Mouse (Mus musculus) adrenal gland, adult 18-20 months (tissue): ENCODE measurements around the gene Aqp11. TPM values are rescaled to one million over a fixed set of nuclear protein-coding genes. Genes with fewer than 3 reads are reported as not detected.

Experiments used
- DNase-seq, 2 experiments: peaks; one replicate each; pipeline ENCODE4 v3.0.0; 2021 to 2022; ENCODE audit warnings: low spot score in 2 of 2
- long read RNA-seq, 2 experiments: library from polyadenylated mRNA; stranded (forward); transcript quantifications; one replicate each; pipeline ENCODE4 v2.0.0; 2021
- total RNA-seq, 2 experiments: library from RNA; stranded (reverse); gene quantifications; 1 replicate in 1 of 2; 2 replicates in 1 of 2; pipeline ENCODE4 v1.2.3; 2021

The Aqp11 gene
- 1 to 10 TPM; 2.8 to 3.8 TPM for total RNA-seq
- long read RNA-seq, experiment 1, partial matches to known transcripts: 0 of 2 reads
- long read RNA-seq, experiment 1, other reads (novel, unspliced or antisense): 0 of 2 reads
- long read RNA-seq, experiment 2, partial matches to known transcripts: 0 of 1 reads
- long read RNA-seq, experiment 2, other reads (novel, unspliced or antisense): 0 of 1 reads

DNA sequence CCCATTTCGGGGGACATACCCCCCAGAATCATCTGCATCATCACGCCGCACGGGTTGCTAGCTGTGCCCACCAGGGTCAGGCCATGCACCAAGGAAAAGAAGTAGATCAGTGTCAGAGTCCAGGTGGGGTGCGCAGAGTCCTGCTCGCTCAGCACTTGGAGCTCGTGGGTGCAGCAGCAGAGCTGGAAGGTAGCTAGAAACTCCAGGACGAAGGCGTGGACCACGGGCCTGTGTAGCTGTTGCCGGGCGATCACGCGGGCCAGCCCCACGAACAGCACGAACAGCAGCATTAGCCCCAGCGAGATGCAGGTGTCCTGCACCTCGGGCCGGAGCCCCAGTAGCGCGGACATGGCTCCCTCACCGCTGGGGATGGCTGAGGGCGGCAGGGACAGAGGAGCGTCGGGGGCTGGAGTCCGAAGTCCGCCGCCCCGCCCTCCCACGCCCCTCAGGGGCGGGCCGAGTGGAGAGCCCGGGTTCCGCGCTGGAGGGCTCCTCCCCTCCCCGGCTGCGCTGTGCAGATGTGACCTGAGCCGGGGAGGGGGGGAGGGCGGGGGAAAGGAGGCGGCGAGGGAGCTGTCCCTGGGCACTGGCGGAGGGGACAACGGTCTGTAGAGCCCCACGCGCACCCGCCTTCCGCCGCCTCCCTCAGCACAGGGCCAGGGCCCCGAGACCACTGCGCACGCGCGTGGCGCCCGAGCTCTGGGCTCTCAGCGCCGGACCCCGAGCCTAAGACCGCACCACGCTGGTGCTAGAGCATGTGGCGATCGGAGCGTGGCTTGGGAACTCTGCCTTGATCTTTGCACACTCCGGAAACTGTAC lies at the start of gene Aqp11:
TSS of gene Aqp11 (minus strand) at position 652 of the 819 bp plus-strand sequence.
- DNase-seq: peak; percentile 86 to 88

DNA sequence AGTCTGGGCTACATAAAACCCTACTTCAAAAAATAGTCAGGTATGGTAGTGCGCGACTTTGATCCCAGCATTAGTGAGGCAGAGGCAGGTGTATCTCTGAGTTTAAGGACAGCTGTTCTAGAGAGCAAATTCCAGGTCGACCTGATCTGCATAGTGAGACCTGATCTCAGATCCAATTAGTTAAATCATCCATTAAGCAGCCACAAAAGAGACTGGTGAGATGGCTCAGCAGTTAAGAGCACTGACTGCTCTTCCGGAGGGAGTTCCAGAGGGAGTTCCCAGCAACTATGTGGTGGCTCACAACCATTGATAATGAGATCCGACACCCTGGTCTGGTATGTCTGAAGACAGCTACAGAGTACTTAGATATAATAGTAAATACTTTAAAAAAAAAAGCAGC lies 45.4 kb upstream of the Aqp11 start:
- DNase-seq: no peak

DNA sequence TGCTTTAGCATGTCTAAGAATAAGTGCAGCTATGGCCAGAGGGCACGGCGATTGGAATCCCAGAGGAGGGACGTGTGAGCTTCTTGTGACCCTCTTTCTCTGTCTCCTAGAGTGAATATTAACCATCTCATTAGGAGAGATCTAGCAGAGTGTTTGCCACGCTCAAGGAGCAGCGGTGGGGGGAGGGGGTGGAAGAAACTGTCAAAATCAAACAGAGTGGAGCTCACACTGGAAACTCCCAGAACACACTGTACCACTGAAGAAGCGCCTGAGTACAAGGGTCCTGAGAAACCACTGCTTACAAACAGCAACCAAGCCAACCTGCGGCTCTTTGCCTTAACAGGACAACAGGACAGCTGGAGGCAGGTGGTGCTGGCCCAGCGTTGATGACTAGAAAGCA lies 43.4 kb upstream of the Aqp11 start:
- DNase-seq: no peak

DNA sequence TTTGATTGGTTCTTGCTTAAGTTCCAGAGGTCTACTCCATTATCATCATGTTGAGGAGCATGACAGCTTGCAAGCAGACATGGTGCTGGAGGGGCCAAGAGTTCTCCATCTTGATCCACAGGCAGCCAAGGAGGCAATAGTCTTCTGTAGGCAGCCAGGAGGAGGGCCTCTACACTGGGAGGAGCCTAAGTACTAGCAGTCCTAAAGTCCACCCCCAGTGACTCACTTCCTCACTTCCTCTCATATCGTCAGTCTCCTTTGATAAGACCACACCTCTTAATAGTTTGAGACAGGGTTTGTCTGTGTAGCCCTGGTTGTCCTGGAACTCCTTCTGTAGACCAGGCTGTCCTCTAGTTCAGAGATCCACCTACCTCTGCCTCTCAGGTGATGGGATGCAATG lies 42.7 kb upstream of the Aqp11 start:
- no peak for DNase-seq

DNA sequence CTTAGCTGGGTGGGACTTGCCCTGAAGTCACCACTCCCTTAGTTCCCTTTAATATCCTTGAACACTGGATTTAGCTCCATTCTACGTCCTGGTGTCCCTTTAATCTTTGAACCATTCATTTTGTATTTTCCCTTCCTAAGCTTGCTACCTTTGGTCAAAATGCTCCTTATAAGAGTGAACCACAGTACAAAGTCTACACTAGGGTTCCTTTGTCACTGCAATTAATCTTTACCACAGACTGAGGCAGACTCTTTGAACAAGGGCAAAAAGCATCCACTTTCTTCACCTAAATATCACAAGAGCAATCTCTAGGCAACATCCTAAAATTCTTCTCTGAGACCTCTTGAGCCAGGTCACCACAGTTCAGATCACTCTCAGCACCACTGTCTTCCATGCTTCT lies 42.1 kb upstream of the Aqp11 start:
- DNase-seq: no peak

DNA sequence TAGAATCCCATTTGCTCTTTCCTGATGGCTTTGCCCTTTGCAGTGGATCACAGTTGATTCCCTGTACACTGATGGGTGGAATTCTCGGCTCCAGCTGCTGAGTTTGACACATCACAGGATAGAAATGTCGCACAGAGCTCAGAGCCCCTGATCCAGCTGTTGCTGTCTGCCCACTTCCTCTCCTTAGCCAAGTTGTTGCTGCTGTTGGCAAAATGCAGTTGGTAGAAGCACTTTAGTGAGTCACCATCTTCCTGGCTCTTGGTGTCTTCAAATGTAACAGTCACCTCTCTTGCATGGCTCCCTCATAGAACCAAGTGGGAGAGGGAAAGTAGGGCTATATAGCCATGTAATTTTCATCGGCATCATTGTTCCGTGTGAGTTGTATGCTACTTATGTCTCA lies 39.1 kb upstream of the Aqp11 start:
- DNase-seq: no peak

DNA sequence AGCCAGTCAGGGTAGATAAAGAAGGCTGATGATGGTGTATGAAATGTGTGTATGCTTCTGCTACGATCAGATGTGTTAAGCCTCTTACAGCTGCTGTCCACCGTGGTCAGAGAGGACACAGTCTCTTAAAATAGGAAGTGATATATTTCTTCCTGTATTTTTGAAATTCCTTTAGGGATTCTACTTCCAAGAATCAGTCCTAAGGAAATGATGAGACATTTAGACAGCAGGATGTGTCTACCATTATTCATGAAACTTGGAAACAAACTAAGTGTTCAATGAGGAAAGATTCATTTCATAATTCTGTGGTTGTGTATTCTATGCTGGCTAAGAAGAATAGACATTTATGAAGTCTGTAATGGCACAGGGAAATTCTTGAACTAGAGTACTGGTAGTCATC lies 37.8 kb upstream of the Aqp11 start:
- DNase-seq: no peak

DNA sequence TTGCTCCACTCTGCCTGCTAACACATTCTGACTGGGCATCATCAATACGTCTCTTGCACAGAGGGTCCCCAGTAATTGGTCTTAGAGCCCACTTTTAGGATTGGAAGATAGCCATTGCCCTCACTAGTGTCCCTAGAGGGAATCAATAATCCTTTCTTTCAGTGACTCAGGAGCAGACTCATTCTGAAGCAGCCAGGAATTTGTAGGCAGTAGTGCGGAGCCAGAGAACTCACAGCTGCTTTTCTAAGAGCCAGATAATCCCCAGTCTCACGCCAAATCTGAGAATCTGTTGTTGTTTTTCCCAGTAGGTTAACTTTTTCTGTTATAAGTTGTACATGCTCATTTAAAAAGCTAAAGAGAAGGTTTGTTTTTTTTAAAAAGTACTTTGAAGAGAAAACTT lies 37.3 kb upstream of the Aqp11 start:
- no peak for DNase-seq

DNA sequence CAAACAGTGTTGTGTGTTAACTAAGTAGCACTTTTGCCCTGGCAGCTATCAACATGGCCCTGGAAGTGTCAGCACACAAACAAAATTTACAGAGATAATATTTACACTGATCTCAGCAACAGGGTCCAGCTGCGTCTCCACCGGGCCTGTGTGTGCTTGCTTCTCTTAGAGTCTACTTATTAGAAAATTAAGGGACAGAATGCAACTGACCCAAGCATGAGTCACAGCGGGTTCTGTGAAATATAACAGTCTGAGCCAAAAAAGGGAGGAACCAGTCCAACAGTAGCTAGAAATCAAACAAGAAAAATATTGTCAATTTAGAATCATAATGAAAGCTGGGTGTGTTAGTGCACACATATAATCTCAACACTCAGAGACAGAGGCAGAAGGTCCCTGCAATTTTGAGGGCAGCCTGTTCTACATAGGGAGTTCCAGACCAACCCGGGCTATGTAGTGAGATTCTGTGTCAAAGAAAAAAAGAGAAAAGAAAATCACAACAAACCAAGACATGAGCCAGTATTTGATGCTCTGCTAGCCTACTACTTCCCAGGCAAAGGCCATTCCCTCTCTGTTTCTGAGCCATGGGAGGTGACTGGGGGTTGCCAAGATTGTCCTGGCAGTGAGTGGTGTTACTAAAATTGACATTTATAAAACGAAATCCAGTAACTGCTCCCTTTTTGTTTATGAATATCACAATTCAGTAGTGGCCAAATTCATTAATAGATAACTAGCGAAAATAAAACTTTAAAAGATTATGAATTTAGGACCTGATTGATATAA lies 32.9 kb upstream of the Aqp11 start:
- DNase-seq: no peak

DNA sequence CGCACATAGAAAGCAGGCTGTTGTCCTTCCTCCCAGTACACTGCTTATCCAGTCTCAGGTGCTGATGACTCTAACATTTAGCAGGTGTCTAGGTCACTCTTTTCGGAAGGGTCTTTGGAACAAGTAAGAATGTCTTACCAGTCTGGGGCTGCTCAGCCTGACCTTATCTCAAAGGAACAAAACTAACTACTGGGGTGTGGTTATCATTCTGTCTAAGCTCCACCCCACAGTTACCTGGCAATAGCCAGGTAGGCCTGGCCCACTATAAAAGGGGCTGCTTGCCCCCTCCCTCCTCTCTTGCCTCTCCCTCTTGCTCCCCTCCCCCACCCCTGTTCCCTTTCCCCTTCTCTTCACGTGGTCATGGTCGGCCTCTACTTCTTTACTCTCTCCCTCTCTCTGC lies 30.9 kb upstream of the Aqp11 start:
- no peak for DNase-seq

DNA sequence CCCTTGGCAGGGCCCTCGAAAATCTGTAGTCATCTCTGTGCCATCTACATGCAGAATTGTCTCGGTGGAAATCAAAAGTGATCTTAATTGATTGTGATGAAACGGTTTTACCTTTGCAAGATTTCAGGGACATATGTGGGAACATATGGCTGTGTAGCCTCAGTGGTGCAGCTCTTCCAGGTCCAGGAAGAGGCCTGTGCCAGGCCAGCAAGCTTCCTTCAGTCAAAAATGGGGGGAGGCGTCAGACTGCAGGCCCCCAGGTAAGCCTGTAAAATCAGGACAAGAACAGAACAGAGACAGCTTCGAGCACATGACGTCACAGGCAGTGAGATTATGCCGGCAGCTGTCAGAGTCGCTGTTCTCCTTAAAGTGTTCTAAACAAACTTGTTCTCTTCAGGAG lies 29.8 kb upstream of the Aqp11 start:
- no peak for DNase-seq

DNA sequence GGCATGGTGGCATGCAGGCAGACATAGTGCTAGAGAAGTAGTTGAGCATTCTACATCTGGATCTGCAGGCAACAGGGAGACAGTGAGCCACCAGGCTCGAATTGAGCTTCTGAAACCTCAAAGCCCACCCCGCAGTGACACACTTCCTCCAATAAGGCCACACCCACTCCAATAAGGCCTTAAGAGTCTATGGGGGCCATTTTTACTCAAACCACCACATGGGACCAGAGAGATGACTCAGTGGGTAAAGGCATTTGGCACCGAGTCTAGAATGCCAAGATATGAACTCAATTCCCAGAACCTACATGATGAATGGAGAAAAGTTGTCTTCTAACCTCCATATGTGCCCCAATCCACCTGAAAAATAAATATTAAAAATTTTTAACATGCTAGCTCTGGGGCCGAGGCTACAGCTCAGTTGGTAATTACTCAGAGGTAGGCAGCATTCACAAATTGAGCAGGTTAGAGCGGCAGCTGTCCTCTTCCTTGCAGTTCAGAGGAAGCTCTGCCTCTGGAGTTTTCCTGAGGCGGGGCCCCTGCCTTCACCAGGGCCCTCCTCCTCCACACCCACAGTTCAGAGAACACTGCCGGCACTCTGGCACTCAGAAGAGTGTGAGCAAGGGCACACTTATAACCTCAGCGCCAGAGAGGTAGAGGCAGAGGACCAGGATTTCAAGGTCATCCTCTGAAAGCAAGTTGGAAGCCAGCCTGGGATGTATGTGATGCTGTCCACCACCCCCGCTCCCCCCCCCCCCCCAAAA lies 28.5 kb upstream of the Aqp11 start:
- DNase-seq: no peak

DNA sequence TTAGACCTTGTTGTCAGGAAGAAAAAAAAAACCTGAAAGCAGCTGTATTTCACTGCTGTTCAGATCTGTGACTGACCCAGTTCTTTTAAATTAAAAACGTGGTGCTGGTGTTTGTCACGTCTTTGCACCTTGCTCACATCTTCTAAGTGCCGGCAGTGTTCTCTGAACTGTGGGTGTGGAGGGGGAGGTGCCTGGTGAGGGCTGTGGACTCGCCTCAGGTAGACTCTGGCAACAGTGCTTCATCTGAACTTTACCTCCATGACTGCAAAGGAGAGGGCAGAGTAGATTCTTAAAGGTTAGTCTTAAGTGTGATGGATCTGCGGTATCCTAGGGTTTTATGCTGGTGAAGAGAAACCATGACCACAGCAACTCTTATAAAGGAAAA lies 27.9 kb upstream of the Aqp11 start:
- DNase-seq: no peak

DNA sequence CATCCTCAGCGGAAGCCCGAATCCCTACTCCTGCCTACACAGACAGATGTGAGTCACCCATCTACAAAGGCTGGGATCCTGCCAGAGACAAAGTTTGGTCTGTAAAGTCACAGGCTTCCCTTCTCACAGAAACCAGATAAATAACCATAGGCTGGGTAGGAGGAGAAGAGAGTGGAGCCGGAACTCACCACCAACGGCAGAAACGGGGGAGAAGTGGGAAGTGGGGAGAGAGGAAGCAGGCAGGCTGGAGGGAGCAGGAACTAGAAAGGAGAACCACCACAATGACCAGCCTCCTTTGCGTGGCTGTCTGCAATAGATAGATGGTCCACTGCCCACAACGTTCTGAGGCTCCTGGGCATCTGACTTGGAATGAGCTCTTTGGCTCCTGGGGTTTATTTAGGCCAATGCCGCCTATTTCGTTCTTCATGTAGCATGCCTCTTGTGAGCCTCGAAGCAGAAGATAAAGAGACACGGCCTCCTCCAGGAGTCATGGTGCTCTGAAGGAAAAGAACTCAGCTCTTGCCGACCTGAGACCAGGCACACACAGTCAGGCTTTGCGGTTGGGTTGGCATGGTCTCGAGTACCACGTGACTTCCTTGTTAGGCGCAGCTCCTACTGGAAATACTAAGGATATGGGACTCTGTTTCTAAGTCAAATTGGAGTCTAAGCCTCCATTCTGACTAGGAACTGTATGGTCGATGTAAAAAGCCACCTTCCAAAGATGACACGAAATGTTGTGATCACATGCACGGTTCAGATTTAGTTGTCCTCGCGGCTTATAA lies 27.3 kb upstream of the Aqp11 start:
- DNase-seq: peak; percentile 29 to 39

DNA sequence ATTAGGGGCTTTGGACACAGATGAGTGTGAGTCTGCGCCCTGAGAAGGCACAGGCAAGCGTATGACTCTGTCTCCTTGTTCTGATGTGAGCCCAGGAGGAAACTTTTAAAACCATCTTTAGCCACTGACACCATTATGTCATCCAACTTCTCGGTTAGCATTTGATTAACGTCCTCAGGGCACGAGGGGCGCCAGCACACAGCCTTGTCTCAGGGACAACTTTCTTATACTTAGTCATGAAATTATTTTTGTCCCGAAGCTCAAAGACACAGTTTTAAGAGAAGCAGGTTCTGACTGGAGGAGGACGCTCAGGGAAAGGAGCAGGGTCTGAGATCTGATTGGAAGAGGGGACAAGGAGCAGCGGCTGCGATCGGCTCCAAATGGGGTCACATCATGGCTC lies 26.5 kb upstream of the Aqp11 start:
- DNase-seq: peak in 1 of 2 experiments; percentile 29

DNA sequence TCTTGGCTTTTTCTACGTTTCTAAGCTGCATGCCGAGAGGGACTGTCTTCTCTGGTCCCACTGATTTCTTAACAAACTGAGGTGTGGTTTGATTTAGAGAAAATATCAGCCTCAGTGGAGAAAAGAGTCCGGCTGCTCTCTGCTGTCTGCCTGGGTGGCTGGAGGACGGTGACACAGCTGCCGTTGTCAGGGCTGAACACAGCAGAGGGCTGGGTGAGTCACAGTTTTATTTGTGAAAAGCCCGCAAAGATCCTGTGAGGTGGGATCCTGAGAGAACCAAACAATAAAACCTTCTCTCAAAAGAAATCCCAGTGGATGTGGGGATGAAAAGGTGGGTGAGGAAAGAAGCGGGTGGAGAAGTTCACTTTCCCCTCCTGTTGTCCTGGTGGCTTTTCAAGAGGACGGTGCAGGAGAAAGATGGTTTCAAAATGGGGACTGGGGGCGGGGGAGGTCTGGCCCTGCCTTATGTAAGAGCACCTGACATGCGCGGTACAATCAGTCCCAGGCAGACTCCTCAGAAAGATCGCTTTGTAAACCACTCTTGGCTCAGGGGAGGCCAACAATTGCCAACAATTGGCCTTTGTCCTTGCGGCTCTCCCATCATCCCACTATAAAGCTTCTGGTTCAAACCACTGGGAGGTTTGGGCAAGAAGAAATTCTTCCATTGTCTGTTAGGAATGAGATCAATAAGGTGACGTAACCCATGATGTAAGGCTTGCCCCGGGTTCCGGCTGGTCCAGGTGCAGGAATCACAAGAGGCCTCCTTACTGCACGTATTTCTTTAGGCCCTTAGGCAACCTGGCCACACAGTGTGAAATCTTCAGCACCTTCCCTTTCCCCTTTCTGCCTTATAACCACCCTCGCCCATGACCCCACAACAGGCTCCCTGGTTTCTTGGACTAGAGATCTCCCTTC lies 19.1 kb upstream of the Aqp11 start:
- DNase-seq: no peak

DNA sequence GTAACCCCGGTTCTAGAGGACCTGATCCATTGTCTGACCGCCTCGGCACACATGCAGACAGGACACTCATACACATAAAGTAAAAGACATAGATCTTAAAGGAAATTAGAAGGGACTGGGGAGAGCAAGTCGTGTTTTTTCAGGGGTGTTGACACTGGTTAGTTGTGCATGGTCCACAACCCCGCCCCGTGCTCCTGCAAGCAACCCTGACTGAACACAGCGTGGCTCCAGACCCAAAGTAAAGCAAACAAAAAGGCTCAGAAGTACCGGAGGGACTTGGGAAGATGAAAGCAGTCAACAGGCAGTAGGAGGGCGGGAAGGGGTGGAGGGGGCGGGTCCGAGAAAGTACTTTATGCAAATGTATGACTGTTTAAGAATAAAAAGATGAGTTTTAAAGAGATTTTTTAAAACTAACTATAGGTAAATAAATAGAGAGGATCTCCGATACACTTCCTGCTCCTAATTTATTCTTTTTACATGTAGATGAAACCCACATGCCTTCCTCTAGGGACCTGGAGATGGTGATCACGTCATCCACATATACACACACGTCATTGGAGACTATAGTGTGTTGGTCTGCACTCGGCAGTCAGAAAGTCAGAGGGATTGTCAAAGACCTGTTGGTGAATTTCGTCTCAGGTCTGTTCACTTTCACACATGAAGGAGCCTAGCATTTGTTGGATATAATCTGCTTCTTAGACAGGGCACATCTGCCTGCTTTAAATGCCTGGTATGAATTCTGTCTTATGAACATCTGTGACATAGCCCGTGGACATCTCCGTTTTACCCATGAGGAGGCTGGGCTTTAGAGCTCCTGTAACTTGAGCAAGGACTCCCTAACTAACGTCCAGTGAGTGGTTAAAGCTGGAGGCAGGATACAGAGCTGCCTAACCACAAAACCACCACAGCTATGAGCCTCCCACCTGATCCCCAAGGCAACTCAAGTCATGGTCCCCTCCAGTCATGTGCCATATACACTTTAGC lies 11.4 kb upstream of the Aqp11 start:
- DNase-seq: no peak

DNA sequence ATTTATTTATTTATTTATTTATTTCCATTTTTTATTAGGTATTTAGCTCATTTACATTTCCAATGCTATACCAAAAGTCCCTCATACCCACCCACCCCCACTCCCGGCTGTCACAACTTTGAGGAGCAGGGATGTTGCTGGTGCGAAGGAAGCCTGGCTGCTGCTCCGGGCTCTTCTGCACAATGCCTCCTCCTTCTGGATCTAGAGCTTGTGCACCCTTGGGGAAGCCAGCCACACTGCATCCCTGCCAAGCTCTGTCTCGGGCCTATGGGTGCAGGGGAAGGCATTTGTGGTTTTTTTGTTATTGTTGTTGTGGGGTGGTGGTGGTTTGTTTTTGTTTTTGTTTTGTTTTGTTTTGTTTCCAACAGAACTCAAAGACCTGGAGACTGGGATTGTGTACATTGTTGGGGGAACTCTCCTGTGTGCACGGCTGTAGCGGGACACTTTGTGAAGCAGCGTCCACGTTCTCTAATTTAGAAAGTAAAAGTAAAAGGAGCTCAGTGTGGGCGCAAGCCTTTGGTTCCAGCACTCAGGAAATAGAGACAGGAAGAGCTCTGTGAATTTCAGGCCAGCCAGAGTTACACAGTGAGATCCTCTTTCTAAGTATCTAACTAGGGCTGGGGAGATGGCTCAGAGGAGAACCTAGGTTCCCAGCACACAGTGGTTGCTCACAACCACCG lies 10.6 kb upstream of the Aqp11 start:
- DNase-seq: no peak
